Mouse (Mus musculus): Measurements from ENCODE around the gene Mgat5. TPM values are rescaled to one million over a fixed set of nuclear protein-coding genes. Genes with fewer than 3 reads are reported as not detected.

Gene Mgat5
- polyA plus RNA-seq, 1 experiment, result 22.7 TPM

- H3K27ac ChIP-seq (ENCODE audit: insufficient read depth, low read depth, low read length), result no peak overlapping the region
- no peak overlapping the region for H3K4me3 ChIP-seq (ENCODE audit: insufficient read depth, low read length)
- H3K4me1 ChIP-seq (ENCODE audit: control insufficient read depth, insufficient read depth, low read length), result no peaks in the 10 kb centered on the region; the same call in 1 of the 2 replicates
- no peak for TF ChIP-seq CTCF (IDR thresholded peaks at IDR 0.05; ENCODE audit: low read depth, low read length)
- TF ChIP-seq POLR2A (IDR thresholded peaks at IDR 0.05; ENCODE audit: borderline replicate concordance, low read depth, low read length), result no peak
Measured at GRCm38 (mm10) chr1:127508921-127509320, 304.1 kb downstream of the Mgat5 start.

DNA sequence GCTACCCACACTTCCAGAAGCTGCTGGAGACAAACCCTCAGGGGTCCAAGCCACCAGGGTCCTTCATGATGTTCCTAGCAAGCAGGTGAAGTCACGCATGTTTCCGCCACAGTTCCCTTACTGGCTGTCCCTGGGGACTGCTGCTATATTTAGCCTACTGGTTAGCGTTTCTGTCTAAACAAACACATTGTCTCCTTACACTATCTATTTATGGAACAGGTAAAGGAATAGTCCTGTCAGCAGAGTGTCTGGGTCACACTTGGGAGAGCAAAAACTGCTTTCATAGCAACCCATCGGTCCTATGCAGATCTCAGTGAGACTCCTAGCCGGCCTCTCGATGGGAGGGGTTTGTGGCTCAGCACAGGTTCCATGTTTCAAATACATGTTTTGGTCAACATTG lies 306.5 kb downstream of the Mgat5 start:
- no peak overlapping the region for H3K4me3 ChIP-seq (ENCODE audit: insufficient read depth, low read length)
- no peak overlapping the region for H3K27ac ChIP-seq (ENCODE audit: insufficient read depth, low read depth, low read length)
- TF ChIP-seq POLR2A (IDR thresholded peaks at IDR 0.05; ENCODE audit: borderline replicate concordance, low read depth, low read length) (no peak), CTCF (IDR thresholded peaks at IDR 0.05; ENCODE audit: low read depth, low read length) (no peak)
- H3K4me1 ChIP-seq (ENCODE audit: control insufficient read depth, insufficient read depth, low read length), result no peaks in the 10 kb centered on the region; the same call in 1 of the 2 replicates

GRCm38 (mm10) chr1:127512709-127513108 lies 307.9 kb downstream of the Mgat5 start:
- TF ChIP-seq POLR2A (IDR thresholded peaks at IDR 0.05; ENCODE audit: borderline replicate concordance, low read depth, low read length), result no peak
- no peak for TF ChIP-seq CTCF (IDR thresholded peaks at IDR 0.05; ENCODE audit: low read depth, low read length)
- no peaks in the 10 kb centered on the region; the same call in 1 of the 2 replicates for H3K4me1 ChIP-seq (ENCODE audit: control insufficient read depth, insufficient read depth, low read length)
- H3K27ac ChIP-seq (ENCODE audit: insufficient read depth, low read depth, low read length), result no peak overlapping the region
- H3K4me3 ChIP-seq (ENCODE audit: insufficient read depth, low read length), result no peak overlapping the region

DNA sequence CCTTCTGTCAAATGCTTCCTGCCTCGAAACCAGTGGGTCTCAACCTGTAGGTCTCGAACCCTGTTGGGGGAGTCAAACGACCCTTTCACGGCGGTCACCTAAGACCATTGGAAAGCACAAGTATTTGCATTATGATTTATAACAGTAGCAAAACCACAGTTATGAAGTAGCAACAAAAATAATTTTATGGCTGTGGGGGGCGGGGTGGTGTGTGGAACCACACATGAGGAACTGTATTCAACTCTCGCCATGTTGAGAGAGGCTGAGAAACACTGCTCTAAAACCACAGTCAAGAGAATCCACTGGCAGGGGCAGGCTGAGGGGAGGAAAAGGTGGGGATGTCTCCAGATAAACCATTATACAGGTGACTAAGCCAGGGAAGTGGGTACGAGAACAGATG lies 308.3 kb downstream of the Mgat5 start:
- H3K4me1 ChIP-seq (ENCODE audit: control insufficient read depth, insufficient read depth, low read length), result no peaks in the 10 kb centered on the region; the same call in 1 of the 2 replicates
- no peak overlapping the region for H3K27ac ChIP-seq (ENCODE audit: insufficient read depth, low read depth, low read length)
- no peak overlapping the region for H3K4me3 ChIP-seq (ENCODE audit: insufficient read depth, low read length)
- TF ChIP-seq POLR2A (IDR thresholded peaks at IDR 0.05; ENCODE audit: borderline replicate concordance, low read depth, low read length) (no peak), CTCF (IDR thresholded peaks at IDR 0.05; ENCODE audit: low read depth, low read length) (no peak)

GRCm38 (mm10) chr1:127513664-127514063 lies 308.8 kb downstream of the Mgat5 start:
- H3K27ac ChIP-seq (ENCODE audit: insufficient read depth, low read depth, low read length), result no peak overlapping the region
- no peaks in the 10 kb centered on the region; the same call in 1 of the 2 replicates for H3K4me1 ChIP-seq (ENCODE audit: control insufficient read depth, insufficient read depth, low read length)
- H3K4me3 ChIP-seq (ENCODE audit: insufficient read depth, low read length), result no peak overlapping the region
- TF ChIP-seq CTCF (IDR thresholded peaks at IDR 0.05; ENCODE audit: low read depth, low read length) (no peak), POLR2A (IDR thresholded peaks at IDR 0.05; ENCODE audit: borderline replicate concordance, low read depth, low read length) (no peak)

DNA sequence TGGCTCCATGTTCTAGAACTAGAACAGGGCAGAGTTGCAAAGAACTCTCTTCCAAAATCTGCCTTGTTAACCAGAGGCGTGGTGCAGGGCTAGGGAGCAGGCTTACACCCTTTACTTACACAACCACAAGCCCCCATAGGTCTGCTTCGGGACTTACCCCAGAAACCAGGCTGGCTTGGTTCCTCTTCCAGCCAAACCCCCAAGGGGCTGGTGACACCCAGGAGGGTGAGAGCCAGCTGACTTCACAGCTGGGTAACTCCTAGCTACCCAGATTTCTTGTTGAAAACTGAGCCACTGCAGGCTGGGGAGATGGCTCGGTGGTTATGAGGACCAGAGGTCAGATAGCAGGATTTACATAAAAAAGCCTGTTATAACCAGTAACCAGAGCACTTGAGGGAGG lies 309.7 kb downstream of the Mgat5 start:
- TF ChIP-seq CTCF (IDR thresholded peaks at IDR 0.05; ENCODE audit: low read depth, low read length) (no peak), POLR2A (IDR thresholded peaks at IDR 0.05; ENCODE audit: borderline replicate concordance, low read depth, low read length) (no peak)
- Histone ChIP-seq H3K4me3 (ENCODE audit: insufficient read depth, low read length) (no peak overlapping the region), H3K27ac (ENCODE audit: insufficient read depth, low read depth, low read length) (no peak overlapping the region), H3K4me1 (ENCODE audit: control insufficient read depth, insufficient read depth, low read length) (no peaks in the 10 kb centered on the region; the same call in 1 of the 2 replicates)

GRCm38 (mm10) chr1:127514888-127515287 lies 310.1 kb downstream of the Mgat5 start:
- Histone ChIP-seq H3K4me1 (ENCODE audit: control insufficient read depth, insufficient read depth, low read length) (no peaks in the 10 kb centered on the region; the same call in 1 of the 2 replicates), H3K27ac (ENCODE audit: insufficient read depth, low read depth, low read length) (no peak overlapping the region), H3K4me3 (ENCODE audit: insufficient read depth, low read length) (no peak overlapping the region)
- TF ChIP-seq CTCF (IDR thresholded peaks at IDR 0.05; ENCODE audit: low read depth, low read length) (no peak), POLR2A (IDR thresholded peaks at IDR 0.05; ENCODE audit: borderline replicate concordance, low read depth, low read length) (no peak)

GRCm38 (mm10) chr1:127523364-127523763 lies 318.5 kb downstream of the Mgat5 start:
- no peaks in the 10 kb centered on the region for H3K4me1 ChIP-seq (ENCODE audit: control insufficient read depth, insufficient read depth, low read length)
- H3K27ac ChIP-seq (ENCODE audit: insufficient read depth, low read depth, low read length), result no peak overlapping the region
- TF ChIP-seq POLR2A (IDR thresholded peaks at IDR 0.05; ENCODE audit: borderline replicate concordance, low read depth, low read length) (no peak), CTCF (IDR thresholded peaks at IDR 0.05; ENCODE audit: low read depth, low read length) (no peak)
- no peak overlapping the region for H3K4me3 ChIP-seq (ENCODE audit: insufficient read depth, low read length)

DNA sequence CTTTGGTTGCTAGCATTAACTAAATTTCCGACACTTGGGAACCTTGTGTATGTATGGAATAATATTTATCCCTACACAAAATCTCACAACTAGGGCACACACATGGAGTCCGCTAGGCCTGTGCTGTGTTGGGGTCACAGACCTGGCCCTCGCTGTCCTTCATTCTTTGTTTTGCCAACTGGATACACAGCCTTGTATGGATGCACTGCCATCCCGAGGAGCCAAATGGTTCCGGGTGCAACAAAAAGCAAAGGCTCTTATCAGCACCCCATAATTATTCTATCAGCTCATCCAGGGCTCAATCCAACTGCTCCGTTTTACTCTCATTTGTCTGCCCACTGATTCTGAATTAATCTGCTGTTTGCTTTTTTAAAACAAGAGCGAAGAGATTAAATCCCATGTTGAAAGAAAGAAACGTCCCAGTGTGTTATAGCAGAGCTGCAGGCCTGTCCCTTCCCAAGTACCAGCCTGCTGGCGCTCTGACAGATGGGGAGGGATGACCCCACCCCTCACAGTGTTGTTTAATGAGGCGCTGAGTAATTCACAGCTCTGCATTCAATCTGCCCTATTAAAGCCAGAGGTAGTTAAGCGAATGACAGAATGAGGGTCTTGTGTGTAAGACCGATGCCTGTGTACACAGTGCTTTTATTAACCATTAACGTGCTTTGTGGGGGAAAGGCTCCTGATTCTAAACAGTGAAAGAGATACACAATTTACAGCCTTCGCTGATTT lies 326.2 kb downstream of the Mgat5 start:
- TF ChIP-seq CTCF (IDR thresholded peaks at IDR 0.05; ENCODE audit: low read depth, low read length) (no peak), POLR2A (IDR thresholded peaks at IDR 0.05; ENCODE audit: borderline replicate concordance, low read depth, low read length) (no peak)
- Histone ChIP-seq H3K4me1 (ENCODE audit: control insufficient read depth, insufficient read depth, low read length) (no peaks in the 10 kb centered on the region), H3K27ac (ENCODE audit: insufficient read depth, low read depth, low read length) (no peak overlapping the region), H3K4me3 (ENCODE audit: insufficient read depth, low read length) (no peak overlapping the region)

- Histone ChIP-seq H3K4me1 (ENCODE audit: control insufficient read depth, insufficient read depth, low read length) (no peaks in the 10 kb centered on the region), H3K27ac (ENCODE audit: insufficient read depth, low read depth, low read length) (no peak overlapping the region), H3K4me3 (ENCODE audit: insufficient read depth, low read length) (no peak overlapping the region)
- TF ChIP-seq CTCF (IDR thresholded peaks at IDR 0.05; ENCODE audit: low read depth, low read length), result no peak
- no peak for TF ChIP-seq POLR2A (IDR thresholded peaks at IDR 0.05; ENCODE audit: borderline replicate concordance, low read depth, low read length)
Measured at GRCm38 (mm10) chr1:127531723-127532122, 326.9 kb downstream of the Mgat5 start.
